Mouse (Mus musculus) embryonic fibroblast, embryonic 13.5 days (primary cell): ENCODE results near the gene Nox1. TPM values are rescaled to one million over a fixed set of nuclear protein-coding genes. Genes with fewer than 3 reads are reported as not detected.
"Not testable (repeated sequence)": the region's sequence is repeated elsewhere in the genome, so short reads cannot be mapped to it uniquely, and the experiment has no call there.

Source experiments
- H3K27ac ChIP-seq: 2 replicates; pipeline ENCODE4 v1.5.1; 2012; ENCODE audit warnings: low read length, control low read depth, inconsistent platforms; ENCODE audit not compliant: insufficient read depth
- H3K4me1 ChIP-seq: 2 replicates; pipeline ENCODE4 v1.6.1; 2011; ENCODE audit warnings: low read length; ENCODE audit not compliant: control insufficient read depth, insufficient read depth
- H3K4me3 ChIP-seq: 2 replicates; pipeline ENCODE4 v1.5.1; 2011; ENCODE audit warnings: mild to moderate bottlenecking, control low read depth, low read length; ENCODE audit not compliant: insufficient read depth
- CTCF ChIP-seq: IDR thresholded peaks from 2 replicates; pipeline ENCODE4 v1.5.1; 2011; ENCODE audit warnings: mild to moderate bottlenecking, control low read depth, low read length, moderate library complexity, borderline replicate concordance; ENCODE audit not compliant: insufficient read depth
- POLR2A ChIP-seq: IDR thresholded peaks from 2 replicates; pipeline ENCODE4 v1.6.1; 2011; ENCODE audit warnings: low read depth, mild to moderate bottlenecking, control low read depth, low read length, moderate library complexity
- polyA plus RNA-seq: library from polyadenylated mRNA; stranded (reverse); fragments of >200 nt; gene quantifications from 2 replicates; pipeline ENCODE4 v1.2.4, GENCODE M21; 2011; ENCODE audit warnings: low read depth; ENCODE audit not compliant: missing spikeins, insufficient read length

The Nox1 gene
- polyA plus RNA-seq, 1 experiment: 0.65 TPM

- no peak overlapping the region for H3K4me3 ChIP-seq
- TF ChIP-seq CTCF: no peak
- TF ChIP-seq POLR2A: no peak
- H3K4me1 ChIP-seq: no peaks in the 10 kb centered on the region
- no peak overlapping the region for H3K27ac ChIP-seq
Observed at GRCm38 (mm10) chrX:134208491-134208890, 13.3 kb downstream of the Nox1 start.

GRCm38 (mm10) chrX:134187201-134187600 is 34.6 kb downstream of the Nox1 start, which contains the start of gene Arl13a:
Gene Arl13a, plus strand, starts transcription at chrX:134187501.
- not testable (repeated sequence) for H3K27ac ChIP-seq, H3K4me1 ChIP-seq, H3K4me3 ChIP-seq

- Histone ChIP-seq H3K4me1 (no peaks in the 10 kb centered on the region), H3K4me3 (no peak overlapping the region), H3K27ac (no peak overlapping the region)
- TF ChIP-seq POLR2A: no peak
- TF ChIP-seq CTCF: no peak
Observed at GRCm38 (mm10) chrX:134174699-134175098, 47.1 kb downstream of the Nox1 start.

GRCm38 (mm10) chrX:134170584-134170983 is 51.2 kb downstream of the Nox1 start:
- Histone ChIP-seq H3K27ac (no peak overlapping the region), H3K4me3 (no peak overlapping the region), H3K4me1 (no peaks in the 10 kb centered on the region)
- no peak for TF ChIP-seq POLR2A
- TF ChIP-seq CTCF: no peak

DNA sequence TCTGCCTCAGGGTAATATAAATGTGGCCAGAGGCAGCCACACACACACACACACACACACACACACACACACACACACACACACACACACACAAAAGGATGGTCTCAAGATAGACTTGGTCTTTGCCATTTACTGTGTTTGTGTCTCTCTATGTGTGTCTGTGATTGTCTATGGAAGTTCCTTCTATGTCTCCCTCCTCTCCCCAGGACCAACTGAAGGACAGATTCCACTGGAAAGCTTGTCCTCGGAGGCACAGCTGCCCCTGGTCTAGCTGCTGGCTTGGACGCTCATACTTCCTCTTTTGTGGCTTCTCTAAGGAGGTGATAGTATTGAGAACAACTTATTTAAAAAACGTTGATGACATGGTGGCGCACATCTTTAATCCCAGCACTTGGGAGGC is 58.3 kb downstream of the Nox1 start:
- TF ChIP-seq CTCF (no peak), POLR2A (no peak)
- Histone ChIP-seq H3K4me1 (no peaks in the 10 kb centered on the region), H3K4me3 (no peak overlapping the region), H3K27ac (no peak overlapping the region)

DNA sequence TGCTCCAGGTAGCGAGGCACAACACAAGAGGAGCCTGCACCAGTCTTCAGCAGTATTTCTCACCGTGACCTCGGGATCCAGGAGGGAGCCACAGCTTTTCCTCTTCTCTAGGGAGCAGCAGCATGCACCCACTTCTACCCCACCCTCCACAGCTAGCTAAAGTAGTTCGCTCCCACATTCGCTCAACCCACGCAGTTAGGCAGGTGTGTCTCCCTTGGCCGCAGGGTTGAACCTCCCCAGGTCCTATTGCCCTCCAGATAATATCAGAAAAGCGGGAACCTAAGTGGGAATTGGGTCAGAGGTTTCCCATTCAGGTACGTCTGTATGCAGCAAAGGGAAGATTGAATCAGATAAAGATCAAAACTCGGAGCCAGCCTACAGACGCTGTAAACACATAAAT is 58.9 kb downstream of the Nox1 start:
- TF ChIP-seq CTCF (no peak), POLR2A (no peak)
- Histone ChIP-seq H3K4me3 (no peak overlapping the region), H3K4me1 (no peaks in the 10 kb centered on the region), H3K27ac (no peak overlapping the region)

GRCm38 (mm10) chrX:134162043-134162720 is 59.6 kb downstream of the Nox1 start, which contains the start of gene Xkrx:
Gene Xkrx, minus strand, starts transcription at chrX:134162076.
- no peak for TF ChIP-seq CTCF
- no peak for TF ChIP-seq POLR2A
- no peak within 1 kb of the TSS for H3K4me3 ChIP-seq

GRCm38 (mm10) chrX:134160442-134160841 is 61.3 kb downstream of the Nox1 start:
- Histone ChIP-seq H3K4me1 (no peaks in the 10 kb centered on the region), H3K4me3 (no peak overlapping the region)

More at GRCm38 (mm10) chrX:134162043-134162720, 59.6 kb downstream of the Nox1 start, which contains the start of gene Xkrx:
- no peaks in the 10 kb centered on the region for H3K4me1 ChIP-seq
- H3K27ac ChIP-seq: no peak within 1 kb of the TSS

GRCm38 (mm10) chrX:134158151-134158550 is 63.6 kb downstream of the Nox1 start:
- TF ChIP-seq CTCF: no peak
- no peak for TF ChIP-seq POLR2A
- no peaks in the 10 kb centered on the region for H3K4me1 ChIP-seq
- no peak overlapping the region for H3K27ac ChIP-seq
- no peak overlapping the region for H3K4me3 ChIP-seq

More at GRCm38 (mm10) chrX:134160442-134160841, 61.3 kb downstream of the Nox1 start:
- no peak overlapping the region for H3K27ac ChIP-seq
- TF ChIP-seq CTCF (no peak), POLR2A (no peak)

GRCm38 (mm10) chrX:134141986-134142385 is 79.8 kb downstream of the Nox1 start:
- H3K4me1 ChIP-seq: no peaks in the 10 kb centered on the region; the same call in 1 of the 2 replicates
- TF ChIP-seq CTCF (no peak), POLR2A (no peak)
- no peak overlapping the region for H3K4me3 ChIP-seq

More at GRCm38 (mm10) chrX:134141986-134142385, 79.8 kb downstream of the Nox1 start:
- no peak overlapping the region for H3K27ac ChIP-seq
